Mouse (Mus musculus) kidney, embryonic 16.5 days (tissue): ENCODE results near the gene Shc1. TPM values are rescaled to one million over a fixed set of nuclear protein-coding genes. Genes with fewer than 3 reads are reported as not detected.

Source experiments
- ATAC-seq: fragments of 200-750 bp; cut with Nextera tagmentation; 2 replicates; pipeline ENCODE4 v1.8.0; 2017; ENCODE audit warnings: moderate TSS enrichment; ENCODE audit not compliant: low FRiP score, low TSS enrichment
- H3K27ac ChIP-seq: fragments of 300-500 bp; sonication (generic); 2 replicates; pipeline ENCODE4 v1.5.1; 2014; ENCODE audit warnings: low read length
- H3K27me3 ChIP-seq: fragments of 300-500 bp; sonication (generic); 2 replicates; pipeline ENCODE4 v1.6.1; 2014; ENCODE audit warnings: low read length, control low read depth, mixed read lengths; ENCODE audit not compliant: insufficient read depth
- H3K36me3 ChIP-seq: fragments of 300-500 bp; sonication (generic); 2 replicates; pipeline ENCODE4 v1.6.1; 2014; ENCODE audit warnings: low read length, control low read depth, mixed read lengths; ENCODE audit not compliant: insufficient read depth
- H3K4me1 ChIP-seq: fragments of 300-500 bp; sonication (generic); 2 replicates; pipeline ENCODE4 v1.6.1; 2014; ENCODE audit warnings: low read length, control low read depth, mixed read lengths; ENCODE audit not compliant: insufficient read depth
- H3K4me2 ChIP-seq: fragments of 300-500 bp; sonication (generic); replicated peaks from 2 replicates; pipeline ENCODE4 v1.6.1; 2014; ENCODE audit warnings: low read depth, low read length
- H3K4me3 ChIP-seq: fragments of 300-500 bp; sonication (generic); 2 replicates; pipeline ENCODE4 v1.5.1; 2014; ENCODE audit warnings: mild to moderate bottlenecking, low read length
- H3K9ac ChIP-seq: fragments of 300-500 bp; sonication (generic); replicated peaks from 2 replicates; pipeline ENCODE4 v1.6.1; 2014; ENCODE audit warnings: low read length
- H3K9me3 ChIP-seq: fragments of 300-500 bp; sonication (generic); 2 replicates; pipeline ENCODE4 v1.6.1; 2016; ENCODE audit warnings: low read length, control low read depth
- WGBS: fragments of 180-500 bp; shearing (Covaris S2); extraction: QIAGEN DNeasy Blood & Tissue Kit; methylation state at CpG from one replicate; pipeline ENCODE4 v1.1.7; 2014; 5-methylcytosine and 5-hydroxymethylcytosine counted together
- polyA plus RNA-seq: library from polyadenylated mRNA; unstranded; fragments of >200 nt; fragmentation: Nextera tagmentation; extraction: Ambion mirVana; gene quantifications from 2 replicates; pipeline ENCODE4 v1.2.1, GENCODE M21; 2015

Gene Shc1
- 115 and 118 TPM in 2 replicates for polyA plus RNA-seq

DNA sequence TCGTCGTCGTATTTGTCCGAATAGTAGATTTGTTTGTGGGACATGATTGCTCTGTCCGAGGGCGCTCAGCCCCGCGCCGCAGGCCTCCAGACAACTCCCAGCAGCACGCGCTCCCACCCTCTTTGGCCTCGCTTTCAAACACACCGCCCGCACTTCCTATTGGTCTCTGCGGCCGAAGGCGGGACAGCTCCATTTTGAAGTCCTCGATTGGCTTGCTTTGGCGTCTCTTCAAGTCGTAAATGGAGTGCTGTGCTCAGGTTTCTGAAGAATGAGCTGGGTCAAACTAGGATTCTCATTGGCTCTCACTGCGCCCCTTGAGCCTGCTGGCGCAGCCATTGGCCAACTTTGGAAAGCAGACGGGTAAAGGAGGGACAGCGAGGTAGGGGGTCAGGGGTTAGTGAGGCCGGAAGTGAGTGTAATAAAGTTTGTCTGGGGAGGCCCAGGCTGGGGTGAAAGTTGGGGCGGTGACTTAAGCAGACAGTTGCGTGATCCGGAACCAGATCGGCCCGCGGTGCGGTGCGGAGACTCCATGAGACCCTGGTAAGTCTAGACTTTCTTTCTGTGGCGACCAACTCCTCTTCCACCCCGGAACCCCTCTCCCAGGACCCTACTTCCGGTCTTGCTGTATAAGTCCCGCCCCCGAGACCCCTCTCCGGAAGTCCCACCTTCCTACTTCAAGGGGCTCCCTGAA lies at the start of gene Shc1, which contains the start of gene Cks1b:
TSS of gene Shc1 (plus strand) at position 274 of the 691 bp plus-strand sequence.
TSS of gene Cks1b (minus strand) at position 214 of the 691 bp plus-strand sequence.
- under 1% methylated on average over 39 of the region's 39 CpGs for WGBS
- H3K9me3 ChIP-seq: no peaks in the 10 kb centered on the region
- peak within 1 kb of the TSS; percentile 88 for H3K4me2 ChIP-seq
- peak within 1 kb of the TSS; percentile 62 for H3K4me3 ChIP-seq
- peak within 1 kb of the TSS; percentile 100 for H3K27ac ChIP-seq
- peak; percentile 94 for ATAC-seq
- peak within 1 kb of the TSS; percentile 91 for H3K9ac ChIP-seq
- H3K36me3 ChIP-seq: peaks cover 29% of the 10 kb centered on the region
- H3K4me1 ChIP-seq: peaks cover 42% of the 10 kb centered on the region
- H3K27me3 ChIP-seq: no peaks in the 10 kb centered on the region

DNA sequence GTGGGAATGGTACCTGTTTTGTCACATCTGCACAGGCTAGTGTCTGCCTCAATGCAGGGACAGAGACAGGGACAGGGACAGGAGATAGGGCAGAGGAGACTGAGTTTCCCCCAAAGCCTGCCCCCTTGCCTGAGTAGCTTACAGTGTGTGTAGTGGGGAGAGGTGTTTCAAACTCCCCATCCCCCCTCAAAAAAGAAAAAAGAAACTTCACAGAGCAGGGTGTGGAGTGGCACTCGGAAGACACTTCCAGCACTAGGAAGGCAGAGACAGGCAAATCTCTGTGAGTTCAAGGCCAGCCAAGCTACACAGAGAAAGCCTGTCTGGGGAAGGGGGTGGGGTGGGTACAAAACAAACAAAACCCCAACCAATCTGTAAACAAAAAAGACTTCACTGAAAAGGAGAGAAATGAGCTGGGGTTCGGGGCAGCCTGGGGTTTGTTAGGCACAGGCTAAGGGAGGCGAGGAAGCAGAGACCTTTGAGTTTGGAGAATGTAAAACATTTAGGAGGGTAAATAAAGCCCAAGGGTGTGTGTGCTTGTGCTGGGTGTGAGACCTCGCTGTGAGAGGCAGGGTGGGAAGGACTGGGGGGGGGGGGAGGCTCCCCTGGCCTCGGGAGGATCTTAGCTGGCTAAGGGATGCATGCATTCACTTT lies 44.5 kb upstream of the Shc1 start:
- no peaks in the 10 kb centered on the region for H3K9me3 ChIP-seq
- H3K9ac ChIP-seq: no peak overlapping the region
- H3K4me2 ChIP-seq: no peak overlapping the region
- no peaks in the 10 kb centered on the region for H3K36me3 ChIP-seq
- H3K4me3 ChIP-seq: no peak overlapping the region
- no peak for ATAC-seq
- WGBS: 44% methylated on average over 5 of the region's 5 CpGs
- no peaks in the 10 kb centered on the region for H3K27me3 ChIP-seq
- H3K27ac ChIP-seq: no peak overlapping the region
- H3K4me1 ChIP-seq: peaks cover 7% of the 10 kb centered on the region

DNA sequence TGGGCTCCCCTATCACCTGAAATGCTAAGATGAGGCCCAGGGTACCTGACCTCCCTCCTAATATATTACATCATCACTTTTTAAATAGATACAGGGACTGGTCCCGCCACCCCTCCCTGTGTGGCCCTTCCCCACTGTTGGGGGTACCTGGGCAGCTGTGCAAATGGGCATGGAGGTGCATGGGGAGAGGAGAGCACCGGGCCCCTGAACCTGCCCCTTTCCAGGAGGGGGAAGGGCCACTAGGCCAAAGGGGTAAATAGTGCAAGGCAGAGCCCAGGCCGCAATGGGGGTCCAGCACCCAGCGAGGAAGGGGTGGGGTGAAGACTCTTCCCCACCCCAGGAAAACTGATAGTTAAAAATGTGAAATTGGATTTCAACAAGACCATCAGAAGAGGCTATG lies 40.4 kb upstream of the Shc1 start:
- Histone ChIP-seq H3K27ac (no peak overlapping the region), H3K4me3 (peak overlapping the region; percentile 54; the same call in 1 of the 2 replicates), H3K27me3 (no peaks in the 10 kb centered on the region), H3K36me3 (peaks cover 12% of the 10 kb centered on the region; the same call in 1 of the 2 replicates), H3K4me2 (peak overlapping the region; percentile 62), H3K4me1 (peaks cover 13% of the 10 kb centered on the region), H3K9me3 (no peaks in the 10 kb centered on the region), H3K9ac (peak overlapping the region; percentile 72)
- ATAC-seq: peak; percentile 13
- WGBS: 78% methylated on average over 4 of the region's 4 CpGs

DNA sequence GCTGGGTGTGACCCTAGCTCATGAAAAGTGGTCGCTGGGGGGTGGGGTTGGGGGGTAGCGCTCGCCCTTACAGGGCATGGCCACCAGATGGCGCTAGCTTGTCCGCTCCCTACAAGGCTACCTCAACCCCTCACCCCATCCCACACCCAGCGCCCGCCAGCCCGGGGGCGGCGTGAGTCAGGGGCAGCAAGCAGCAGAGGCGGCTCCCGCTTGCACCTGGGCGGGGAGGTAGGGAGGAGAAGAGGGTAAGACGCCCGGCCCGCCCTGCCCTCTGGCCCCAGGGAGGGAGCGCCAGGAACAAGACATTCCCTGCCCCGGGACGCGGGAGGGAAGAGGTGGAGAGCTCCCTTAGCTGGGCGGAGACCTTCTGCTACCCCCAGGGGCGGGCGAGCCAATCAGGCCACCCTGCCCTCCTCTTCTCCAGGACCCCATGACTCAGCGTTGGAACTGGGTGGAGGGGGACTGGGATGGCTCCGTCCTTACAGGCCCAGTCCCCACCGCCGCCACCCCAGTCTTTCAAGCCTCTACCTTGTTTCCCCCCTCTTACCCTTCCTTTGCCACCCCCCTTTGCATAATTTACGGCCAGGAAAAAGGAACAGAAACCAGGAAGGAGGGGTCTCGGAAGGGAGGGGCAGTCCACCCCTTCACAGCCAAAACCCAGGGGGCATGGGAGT lies 39.7 kb upstream of the Shc1 start:
- H3K4me1 ChIP-seq: peaks cover 13% of the 10 kb centered on the region
- H3K9me3 ChIP-seq: no peaks in the 10 kb centered on the region
- H3K27ac ChIP-seq: peak overlapping the region; percentile 51
- H3K27me3 ChIP-seq: no peaks in the 10 kb centered on the region
- peaks cover 12% of the 10 kb centered on the region; the same call in 1 of the 2 replicates for H3K36me3 ChIP-seq
- H3K9ac ChIP-seq: peak overlapping the region; percentile 72
- peak overlapping the region; percentile 62 for H3K4me2 ChIP-seq
- H3K4me3 ChIP-seq: peak overlapping the region; percentile 54
- under 1% methylated on average over 28 of the region's 29 CpGs for WGBS
- ATAC-seq: peak; percentile 92

DNA sequence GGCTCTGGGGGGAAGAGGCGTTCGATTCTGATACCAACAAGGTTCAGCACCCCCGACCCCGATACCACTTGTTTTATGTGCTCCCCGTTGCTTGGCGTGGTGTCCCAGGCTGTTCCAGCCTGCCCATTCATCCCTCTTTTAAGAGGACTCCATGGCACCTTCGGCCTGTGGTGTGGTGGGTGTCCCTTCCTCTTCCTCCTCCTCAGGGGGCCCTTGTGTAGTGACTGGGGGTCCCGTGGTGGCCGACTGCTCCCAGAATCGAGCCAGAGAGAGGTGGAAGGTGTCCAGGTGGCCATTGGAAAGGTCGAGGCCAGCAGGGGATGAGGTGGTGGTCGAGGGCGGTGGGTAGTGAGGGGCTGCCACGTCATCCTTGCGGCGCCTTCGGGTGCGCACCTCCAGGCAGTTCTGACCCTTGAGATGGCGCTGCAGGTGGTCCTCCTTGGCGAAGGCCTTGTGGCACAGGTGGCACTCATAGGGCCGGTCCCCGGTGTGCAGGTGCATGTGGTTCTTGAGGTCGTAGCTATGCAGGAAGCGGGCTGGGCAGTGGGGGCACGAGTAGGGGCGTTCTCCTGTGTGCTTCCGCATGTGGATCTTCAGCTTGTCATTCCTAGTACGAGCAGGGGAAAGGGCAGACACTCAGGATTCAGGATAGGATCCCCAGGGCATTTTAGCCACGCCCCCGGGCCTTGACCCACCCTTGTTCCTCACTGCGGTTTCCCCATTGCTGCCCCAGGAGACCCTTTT lies 38.7 kb upstream of the Shc1 start:
- Histone ChIP-seq H3K27me3 (no peaks in the 10 kb centered on the region), H3K36me3 (peaks cover 12% of the 10 kb centered on the region; the same call in 1 of the 2 replicates), H3K4me1 (peaks cover 13% of the 10 kb centered on the region), H3K9me3 (no peaks in the 10 kb centered on the region), H3K27ac (no peak overlapping the region; the same call in 1 of the 2 replicates), H3K4me3 (no peak overlapping the region), H3K4me2 (peak overlapping the region; percentile 62; the same call in 1 of the 2 replicates), H3K9ac (no peak overlapping the region; the same call in 1 of the 2 replicates)
- 89% methylated on average over 31 of the region's 31 CpGs for WGBS
- ATAC-seq: no peak

DNA sequence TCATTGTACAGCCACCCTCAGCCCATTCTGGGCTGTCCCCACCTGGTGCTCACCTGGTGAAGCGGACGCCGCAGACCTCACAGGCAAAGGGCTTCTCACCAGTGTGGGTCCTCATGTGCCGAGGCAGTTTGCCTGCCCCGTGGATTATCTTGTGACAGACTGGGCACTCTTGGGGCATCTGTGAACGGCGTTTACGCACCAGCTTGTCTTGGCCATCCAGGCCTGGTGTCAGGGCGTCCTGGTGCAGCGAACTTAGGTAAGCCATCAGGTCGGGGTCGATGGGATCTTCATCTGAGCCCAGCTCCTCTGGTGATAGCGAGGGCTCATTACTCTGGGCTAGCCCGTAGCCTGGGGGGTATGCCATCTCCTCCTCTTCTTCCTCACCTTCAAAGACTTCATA lies 38.0 kb upstream of the Shc1 start:
- WGBS: 94% methylated on average over 14 of the region's 14 CpGs
- no peaks in the 10 kb centered on the region for H3K27me3 ChIP-seq

DNA sequence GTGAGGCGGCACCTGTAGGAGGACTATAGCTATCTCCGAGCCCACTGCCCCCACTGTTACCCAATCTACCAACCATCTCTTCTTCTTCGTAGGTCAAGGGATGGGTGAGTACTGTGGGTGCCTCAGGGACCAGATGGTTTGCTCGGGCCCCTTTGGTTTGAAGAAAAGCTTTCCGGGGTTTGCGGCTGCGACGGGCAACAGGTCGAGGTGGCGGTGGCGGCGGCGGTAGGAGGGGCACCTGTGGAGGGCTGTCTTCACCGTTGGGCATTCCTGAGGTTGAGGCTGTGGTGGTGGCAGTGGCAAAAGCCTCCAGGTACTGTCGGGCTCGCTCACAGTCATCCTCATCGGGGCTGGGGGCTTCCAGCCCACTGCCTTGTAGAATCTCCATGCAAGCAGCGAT lies 37.5 kb upstream of the Shc1 start:
- Histone ChIP-seq H3K9ac (no peak overlapping the region), H3K4me2 (no peak overlapping the region), H3K4me1 (peaks cover 24% of the 10 kb centered on the region), H3K36me3 (peaks cover 12% of the 10 kb centered on the region; the same call in 1 of the 2 replicates), H3K4me3 (no peak overlapping the region), H3K27me3 (no peaks in the 10 kb centered on the region), H3K9me3 (no peaks in the 10 kb centered on the region), H3K27ac (no peak overlapping the region)
- no peak for ATAC-seq
- 94% methylated on average over 18 of the region's 18 CpGs for WGBS

More for the DNA sequence above, 38.0 kb upstream of the Shc1 start:
- H3K4me2 ChIP-seq: no peak overlapping the region
- no peak for ATAC-seq
- H3K4me1 ChIP-seq: peaks cover 20% of the 10 kb centered on the region
- no peak overlapping the region for H3K27ac ChIP-seq
- no peak overlapping the region for H3K4me3 ChIP-seq
- H3K36me3 ChIP-seq: peaks cover 12% of the 10 kb centered on the region; the same call in 1 of the 2 replicates
- H3K9me3 ChIP-seq: no peaks in the 10 kb centered on the region
- no peak overlapping the region for H3K9ac ChIP-seq

DNA sequence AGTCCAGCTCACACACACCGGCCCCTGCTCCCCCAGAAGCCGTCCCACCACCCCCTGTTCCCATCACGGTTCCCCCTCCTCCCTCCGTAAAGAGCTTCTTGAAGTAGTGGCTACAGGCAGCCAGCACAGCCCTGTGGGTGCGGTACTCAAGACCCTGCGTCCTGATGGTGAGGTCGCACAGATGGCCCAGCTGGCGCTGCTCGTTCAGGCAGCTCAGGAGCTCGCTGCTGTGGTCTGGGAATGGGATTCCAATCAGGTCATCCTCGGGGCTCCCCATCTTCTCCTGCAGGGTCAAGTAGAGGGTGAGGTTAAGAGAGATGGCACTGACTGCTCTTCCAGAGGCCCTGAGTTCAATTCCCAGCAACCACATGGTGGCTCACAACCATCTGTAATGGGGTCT lies 37.0 kb upstream of the Shc1 start:
- Histone ChIP-seq H3K36me3 (peaks cover 12% of the 10 kb centered on the region; the same call in 1 of the 2 replicates), H3K27me3 (no peaks in the 10 kb centered on the region), H3K4me2 (no peak overlapping the region), H3K27ac (no peak overlapping the region), H3K4me1 (peaks cover 26% of the 10 kb centered on the region), H3K4me3 (no peak overlapping the region), H3K9ac (no peak overlapping the region), H3K9me3 (no peaks in the 10 kb centered on the region)
- WGBS: 81% methylated on average over 11 of the region's 11 CpGs
- ATAC-seq: no peak
